Mouse (Mus musculus): ENCODE results near the gene Phf6. TPM values are rescaled to one million over a fixed set of nuclear protein-coding genes. Genes with fewer than 3 reads are reported as not detected.
"Not testable (repeated sequence)": the region's sequence is repeated elsewhere in the genome, so short reads cannot be mapped to it uniquely, and the experiment has no call there.

Gene Phf6
- polyA plus RNA-seq, 1 experiment: 7.0 TPM

DNA sequence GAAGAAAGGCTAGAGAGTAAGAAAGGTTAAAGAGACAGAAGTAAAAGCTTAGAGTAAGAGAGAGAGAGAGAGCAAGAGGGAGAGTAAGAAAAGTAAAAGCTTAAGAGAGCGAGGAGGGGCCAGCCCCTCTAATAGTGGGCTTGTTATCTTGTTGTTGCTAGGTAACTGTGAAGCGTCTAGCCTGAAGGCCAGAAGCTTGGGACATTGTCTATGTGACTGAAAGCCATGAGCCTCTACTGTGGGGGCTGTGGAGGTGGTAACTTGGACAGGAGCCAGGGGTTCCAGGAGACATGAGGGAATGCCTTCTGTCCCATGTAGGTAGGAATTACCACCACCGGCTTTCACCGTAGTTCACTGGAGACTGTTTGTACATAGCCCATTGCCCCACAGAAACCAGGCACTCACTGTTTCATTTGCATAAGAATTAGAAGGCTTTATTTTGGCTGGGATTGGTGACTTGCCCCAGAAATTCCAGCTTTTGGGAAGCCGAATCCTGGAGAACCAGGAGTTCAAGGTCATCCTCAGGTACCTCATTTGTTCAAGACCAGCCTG, 49.6 kb downstream of the Phf6 start:
- WGBS: 70% methylated on average over 5 of the region's 5 CpGs
- Histone ChIP-seq H3K4me1 (ENCODE audit: control insufficient read depth, insufficient read depth, low read length) (no peaks in the 10 kb centered on the region), H3K4me3 (replicated peaks; ENCODE audit: control insufficient read depth, low read depth, low read length) (no peak overlapping the region), H3K27ac (ENCODE audit: control insufficient read depth, insufficient read depth, low read depth, low read length, poor library complexity) (no peak overlapping the region)
- TF ChIP-seq CTCF (IDR thresholded peaks at IDR 0.05; ENCODE audit: control insufficient read depth, insufficient read depth, low read length): no peak
- no peak for TF ChIP-seq POLR2A (IDR thresholded peaks at IDR 0.05; ENCODE audit: borderline replicate concordance, control insufficient read depth, low read depth, low read length)

DNA sequence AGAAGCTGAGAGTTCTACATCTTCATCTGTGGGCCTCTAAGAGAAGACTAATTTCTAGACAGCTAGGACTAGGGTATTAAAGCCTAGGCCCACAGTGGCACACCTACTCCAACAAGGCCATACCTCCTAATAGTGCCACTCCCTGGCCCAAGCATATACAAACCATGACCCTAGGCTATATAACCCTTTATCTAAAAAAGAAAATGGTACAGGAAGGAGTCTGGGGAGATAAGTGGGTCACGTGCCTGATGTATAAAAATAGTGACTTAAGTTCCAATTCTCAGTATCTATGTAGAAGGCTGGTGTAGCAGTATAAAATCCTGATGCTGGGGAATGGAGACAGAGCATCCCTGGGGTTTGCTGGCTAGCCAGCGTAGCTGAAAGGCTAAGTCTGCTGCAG, 53.1 kb downstream of the Phf6 start:
- WGBS: 83% methylated on average over 2 of the region's 2 CpGs
- Histone ChIP-seq H3K4me3 (replicated peaks; ENCODE audit: control insufficient read depth, low read depth, low read length) (no peak overlapping the region), H3K27ac (ENCODE audit: control insufficient read depth, insufficient read depth, low read depth, low read length, poor library complexity) (no peak overlapping the region), H3K4me1 (ENCODE audit: control insufficient read depth, insufficient read depth, low read length) (no peaks in the 10 kb centered on the region)
- TF ChIP-seq CTCF (IDR thresholded peaks at IDR 0.05; ENCODE audit: control insufficient read depth, insufficient read depth, low read length) (no peak), POLR2A (IDR thresholded peaks at IDR 0.05; ENCODE audit: borderline replicate concordance, control insufficient read depth, low read depth, low read length) (no peak)

DNA sequence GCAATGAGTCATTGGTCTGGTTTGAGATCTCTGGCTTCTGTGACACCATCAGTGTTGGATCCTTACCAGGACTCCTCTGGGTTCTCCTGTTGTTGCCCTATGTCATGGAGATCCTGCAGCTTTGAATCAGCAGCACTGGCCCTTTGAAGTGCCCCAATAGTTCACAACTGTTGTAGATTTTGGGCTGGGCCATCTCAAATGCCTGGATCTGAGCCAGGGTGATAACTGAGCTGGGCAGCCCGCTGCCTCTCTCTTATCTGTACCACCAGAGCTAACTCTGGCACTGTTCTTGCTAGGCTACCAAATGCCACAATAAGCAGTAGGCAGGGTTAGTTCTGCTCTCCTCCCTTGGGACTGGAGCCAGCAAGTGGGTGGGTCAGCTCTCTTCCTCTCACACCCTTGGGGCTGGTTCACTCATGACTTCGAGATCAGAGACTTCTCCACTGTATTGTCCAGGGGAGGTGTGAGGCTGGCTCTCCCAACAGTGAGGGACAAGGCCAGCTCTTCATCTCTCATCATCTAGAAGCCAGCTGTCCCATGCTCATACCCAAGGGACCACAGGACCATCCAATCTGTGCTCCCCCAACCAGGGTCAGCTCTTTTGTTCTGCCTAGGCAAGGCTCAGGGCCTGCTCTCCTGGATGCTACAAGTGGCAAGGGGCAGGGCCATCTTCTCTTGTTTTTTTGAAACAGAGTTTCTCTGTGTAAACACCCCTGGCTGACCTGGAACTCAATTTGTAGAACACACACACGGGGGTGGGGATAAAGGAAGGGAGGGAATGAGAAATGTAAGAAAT, 59.3 kb downstream of the Phf6 start:
- Histone ChIP-seq H3K4me1 (ENCODE audit: control insufficient read depth, insufficient read depth, low read length) (no peaks in the 10 kb centered on the region; the same call in 1 of the 2 replicates), H3K27ac (ENCODE audit: control insufficient read depth, insufficient read depth, low read depth, low read length, poor library complexity) (peak overlapping the region; percentile 65; the same call in 1 of the 2 replicates), H3K4me3 (replicated peaks; ENCODE audit: control insufficient read depth, low read depth, low read length) (no peak overlapping the region)
- 38% methylated on average over 3 of the region's 3 CpGs for WGBS
- TF ChIP-seq POLR2A (IDR thresholded peaks at IDR 0.05; ENCODE audit: borderline replicate concordance, control insufficient read depth, low read depth, low read length) (no peak), CTCF (IDR thresholded peaks at IDR 0.05; ENCODE audit: control insufficient read depth, insufficient read depth, low read length) (no peak)

DNA sequence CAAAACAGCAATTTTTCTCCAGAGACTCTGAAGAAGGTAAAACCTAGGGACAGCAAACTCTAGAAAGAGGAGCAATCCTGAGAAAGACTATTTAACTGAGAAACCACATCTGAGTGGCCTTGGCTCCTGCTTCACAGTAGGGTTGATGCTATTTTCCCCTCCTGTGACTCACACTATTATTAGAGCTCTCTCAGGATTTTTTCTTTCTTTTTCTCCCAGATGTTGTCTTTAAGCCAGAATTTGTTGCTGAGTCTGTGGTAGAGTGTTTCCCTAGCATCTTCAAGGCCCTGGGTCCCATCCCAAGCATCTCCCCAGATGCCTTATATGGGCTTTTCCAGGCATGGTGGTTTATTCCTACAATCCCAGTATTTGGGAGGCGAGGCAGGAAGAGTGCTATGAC, 60.1 kb downstream of the Phf6 start:
- Histone ChIP-seq H3K4me1 (ENCODE audit: control insufficient read depth, insufficient read depth, low read length) (no peaks in the 10 kb centered on the region; the same call in 1 of the 2 replicates), H3K4me3 (replicated peaks; ENCODE audit: control insufficient read depth, low read depth, low read length) (no peak overlapping the region), H3K27ac (ENCODE audit: control insufficient read depth, insufficient read depth, low read depth, low read length, poor library complexity) (no peak overlapping the region)
- WGBS: 69% methylated on average over 1 of the region's 1 CpGs
- no peak for TF ChIP-seq CTCF (IDR thresholded peaks at IDR 0.05; ENCODE audit: control insufficient read depth, insufficient read depth, low read length)
- no peak for TF ChIP-seq POLR2A (IDR thresholded peaks at IDR 0.05; ENCODE audit: borderline replicate concordance, control insufficient read depth, low read depth, low read length)

DNA sequence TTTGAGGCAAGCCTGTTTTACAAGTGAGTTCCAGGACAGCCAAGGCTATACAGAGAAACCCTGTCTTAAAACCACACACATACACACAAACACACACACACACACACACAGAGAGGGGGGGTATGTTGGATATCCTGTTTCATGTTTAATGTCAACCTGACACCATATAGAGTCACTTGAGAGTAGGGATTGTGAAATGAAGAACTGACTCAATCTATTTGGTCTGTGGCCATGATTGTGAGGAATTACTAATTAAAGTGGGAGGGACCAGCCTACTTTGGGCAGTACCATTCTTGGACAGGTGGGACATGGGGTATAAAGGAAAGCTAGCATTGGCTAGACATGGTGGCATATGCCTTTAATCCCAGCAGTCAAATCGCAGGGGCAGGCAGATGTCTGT, 60.6 kb downstream of the Phf6 start:
- Histone ChIP-seq H3K27ac (ENCODE audit: control insufficient read depth, insufficient read depth, low read depth, low read length, poor library complexity) (no peak overlapping the region), H3K4me1 (ENCODE audit: control insufficient read depth, insufficient read depth, low read length) (no peaks in the 10 kb centered on the region; the same call in 1 of the 2 replicates), H3K4me3 (replicated peaks; ENCODE audit: control insufficient read depth, low read depth, low read length) (no peak overlapping the region)
- 100% methylated on average over 1 of the region's 1 CpGs for WGBS
- TF ChIP-seq POLR2A (IDR thresholded peaks at IDR 0.05; ENCODE audit: borderline replicate concordance, control insufficient read depth, low read depth, low read length): no peak
- TF ChIP-seq CTCF (IDR thresholded peaks at IDR 0.05; ENCODE audit: control insufficient read depth, insufficient read depth, low read length): no peak

DNA sequence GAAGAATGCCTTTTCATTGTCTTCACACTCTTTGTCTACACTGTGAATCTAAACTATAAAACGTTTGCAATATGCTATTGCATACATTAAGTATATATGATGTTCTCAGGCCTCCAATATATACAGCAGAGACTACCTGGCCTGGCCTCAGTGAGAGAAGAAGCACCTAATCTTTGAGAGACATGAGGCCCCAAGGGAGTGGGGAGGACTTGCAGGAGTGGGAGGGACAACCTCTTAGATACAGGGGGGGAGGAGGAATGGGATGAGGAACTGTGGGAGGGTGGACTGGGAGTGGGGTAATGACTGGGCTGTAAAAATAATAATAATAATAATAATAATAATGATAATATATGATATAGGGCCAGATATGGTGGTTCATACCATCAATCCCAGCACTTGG, 66.5 kb downstream of the Phf6 start:
- Histone ChIP-seq H3K27ac (ENCODE audit: control insufficient read depth, insufficient read depth, low read depth, low read length, poor library complexity) (no peak overlapping the region), H3K4me3 (replicated peaks; ENCODE audit: control insufficient read depth, low read depth, low read length) (no peak overlapping the region), H3K4me1 (ENCODE audit: control insufficient read depth, insufficient read depth, low read length) (no peaks in the 10 kb centered on the region)
- TF ChIP-seq CTCF (IDR thresholded peaks at IDR 0.05; ENCODE audit: control insufficient read depth, insufficient read depth, low read length) (no peak), POLR2A (IDR thresholded peaks at IDR 0.05; ENCODE audit: borderline replicate concordance, control insufficient read depth, low read depth, low read length) (no peak)
- WGBS: 58% methylated on average over 1 of the region's 1 CpGs

DNA sequence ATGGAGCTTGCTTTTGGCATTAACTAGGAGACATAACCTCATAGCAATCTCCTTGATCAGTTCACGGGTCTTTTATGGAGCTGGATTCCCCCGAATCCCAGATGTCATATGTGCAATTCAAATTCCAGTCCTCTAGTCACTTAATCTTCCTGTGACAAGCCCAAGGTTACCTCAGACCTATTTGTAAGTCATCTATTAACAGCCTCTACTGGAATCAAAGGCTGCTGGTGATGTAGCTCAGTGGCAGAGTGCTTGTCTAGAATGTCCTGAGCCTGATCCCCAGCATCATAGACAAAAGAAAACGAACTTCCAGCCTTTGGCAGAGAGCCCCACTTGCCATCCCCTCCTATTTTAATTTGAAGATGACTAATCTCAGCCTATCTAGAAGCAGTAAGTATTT, 69.3 kb downstream of the Phf6 start:
- no peak for TF ChIP-seq CTCF (IDR thresholded peaks at IDR 0.05; ENCODE audit: control insufficient read depth, insufficient read depth, low read length)
- TF ChIP-seq POLR2A (IDR thresholded peaks at IDR 0.05; ENCODE audit: borderline replicate concordance, control insufficient read depth, low read depth, low read length): no peak
- WGBS: 76% methylated on average over 3 of the region's 3 CpGs
- H3K27ac ChIP-seq (ENCODE audit: control insufficient read depth, insufficient read depth, low read depth, low read length, poor library complexity): no peak overlapping the region
- no peak overlapping the region for H3K4me3 ChIP-seq (replicated peaks; ENCODE audit: control insufficient read depth, low read depth, low read length)
- no peaks in the 10 kb centered on the region for H3K4me1 ChIP-seq (ENCODE audit: control insufficient read depth, insufficient read depth, low read length)

DNA sequence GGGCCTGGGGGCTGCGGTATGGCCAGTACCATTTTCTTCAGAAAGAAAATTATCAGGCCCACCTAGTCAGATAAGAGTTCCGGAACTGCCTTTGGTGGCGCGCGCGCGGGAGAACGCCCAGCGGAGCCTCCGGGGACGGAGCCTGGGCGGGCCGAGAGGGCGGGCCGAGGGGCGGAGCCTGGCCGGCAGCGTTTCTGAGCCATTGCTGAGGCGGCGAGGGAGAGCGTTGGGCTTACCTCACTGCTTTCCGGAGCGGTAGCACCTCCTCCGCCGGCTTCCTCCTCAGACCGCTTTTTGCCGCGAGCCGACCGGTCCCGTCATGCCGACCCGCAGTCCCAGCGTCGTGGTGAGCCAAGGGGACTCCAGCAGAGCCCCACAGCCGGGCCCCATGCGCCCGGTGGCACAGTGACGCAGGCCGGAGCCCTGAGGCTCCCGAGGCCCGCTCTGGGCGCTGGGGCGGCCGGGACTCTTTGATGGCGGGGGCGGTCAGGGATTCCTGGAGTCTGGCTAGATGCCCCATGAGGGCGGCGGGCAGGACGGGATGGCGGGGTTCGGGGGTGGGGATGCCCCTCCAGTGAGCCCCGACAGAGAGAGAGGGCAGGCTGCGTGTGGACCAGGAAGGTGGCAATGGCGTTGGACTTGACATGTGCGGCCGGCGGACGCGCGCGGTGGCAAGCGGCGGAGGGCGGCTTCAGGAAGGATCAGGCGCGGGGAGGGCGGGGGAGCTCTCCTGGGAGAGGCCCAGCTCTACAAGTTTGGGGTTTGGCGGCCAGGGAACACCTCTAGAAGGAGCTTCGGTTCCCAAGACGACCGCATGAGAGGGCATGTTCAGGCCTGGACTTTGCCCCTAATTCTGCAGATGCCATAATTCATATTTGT, 76.1 kb downstream of the Phf6 start, which contains the start of gene Hprt:
Gene Hprt, plus strand, starts transcription at position 233 of the 879 bp plus-strand sequence.
- H3K27ac ChIP-seq (ENCODE audit: control insufficient read depth, insufficient read depth, low read depth, low read length, poor library complexity): peak within 1 kb of the TSS; percentile 95
- TF ChIP-seq CTCF (IDR thresholded peaks at IDR 0.05; ENCODE audit: control insufficient read depth, insufficient read depth, low read length): no peak
- TF ChIP-seq POLR2A (IDR thresholded peaks at IDR 0.05; ENCODE audit: borderline replicate concordance, control insufficient read depth, low read depth, low read length): peak; percentile 89; the same call in 1 of the 2 replicates
- peak within 1 kb of the TSS; percentile 66 for H3K4me3 ChIP-seq (replicated peaks; ENCODE audit: control insufficient read depth, low read depth, low read length)
- 7% methylated on average over 66 of the region's 72 CpGs for WGBS
- no peaks in the 10 kb centered on the region for H3K4me1 ChIP-seq (ENCODE audit: control insufficient read depth, insufficient read depth, low read length)

DNA sequence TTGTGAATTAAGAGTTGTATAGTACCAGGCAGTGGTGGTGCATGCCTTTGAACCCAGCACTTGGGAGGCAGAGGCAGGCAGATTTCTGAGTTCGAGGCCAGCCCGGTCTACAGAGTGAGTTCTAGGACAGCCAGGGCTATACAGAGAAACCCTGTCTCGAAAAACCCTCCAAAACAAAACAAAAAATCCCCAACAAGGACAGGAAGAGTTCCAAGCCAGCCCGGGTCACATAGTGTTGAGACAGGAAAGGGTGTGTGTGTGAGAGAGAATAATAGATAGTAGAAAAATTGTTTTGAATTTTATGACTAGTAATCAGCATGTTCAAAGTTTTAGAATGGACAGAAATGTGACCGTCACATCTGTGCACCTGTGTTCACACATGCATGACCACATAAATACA, 82.7 kb downstream of the Phf6 start:
- WGBS: 67% methylated on average over 5 of the region's 5 CpGs
- not testable (repeated sequence) for H3K4me3 ChIP-seq (replicated peaks; ENCODE audit: control insufficient read depth, low read depth, low read length); H3K27ac ChIP-seq (ENCODE audit: control insufficient read depth, insufficient read depth, low read depth, low read length, poor library complexity); H3K4me1 ChIP-seq (ENCODE audit: control insufficient read depth, insufficient read depth, low read length)

DNA sequence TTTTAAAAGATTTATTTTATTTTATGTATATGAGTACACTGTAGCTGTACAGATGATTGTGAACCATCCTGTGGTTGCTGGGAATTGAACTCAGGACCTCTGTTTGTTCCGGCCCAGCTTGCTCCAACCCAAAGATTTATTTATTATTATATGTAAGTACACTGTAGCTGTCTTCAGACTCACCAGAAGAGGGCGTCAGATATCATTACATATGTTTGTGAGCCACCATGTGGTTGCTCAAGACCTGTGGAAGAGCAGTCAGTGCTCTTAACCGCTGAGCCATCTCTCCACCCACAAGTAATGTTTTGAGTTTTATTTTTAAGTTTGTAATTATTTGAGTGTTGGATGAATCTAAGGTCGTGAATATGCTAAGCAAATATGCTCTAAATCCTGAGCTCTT, 92.8 kb downstream of the Phf6 start:
- H3K4me3 ChIP-seq (replicated peaks; ENCODE audit: control insufficient read depth, low read depth, low read length); H3K4me1 ChIP-seq (ENCODE audit: control insufficient read depth, insufficient read depth, low read length); H3K27ac ChIP-seq (ENCODE audit: control insufficient read depth, insufficient read depth, low read depth, low read length, poor library complexity): not testable (repeated sequence)
- 45% methylated on average over 4 of the region's 4 CpGs for WGBS

Data from bone marrow, adult 2 months (tissue).